Mouse (Mus musculus) myocyte (in vitro differentiated cells): ENCODE measurements at regions not wholly inside any gene's neighbourhood (a gene's known extent, or its start where the extent isn't known, plus 50 kb on each side); places are given as distances from the start of the nearest gene placed in this dataset.

ENCODE experiments used
- E2F4 ChIP-seq: IDR thresholded peaks from one replicate; pipeline ENCODE4 v1.6.1; 2011; ENCODE audit warnings: mild to moderate bottlenecking, control low read depth, moderate library complexity; ENCODE audit not compliant: insufficient read depth
- MAX ChIP-seq: IDR thresholded peaks from one replicate; pipeline ENCODE4 v1.6.1; 2011; ENCODE audit warnings: low read depth, mild to moderate bottlenecking, control low read depth
- POLR2A ChIP-seq: IDR thresholded peaks from one replicate; pipeline ENCODE4 v1.6.1; 2011; ENCODE audit warnings: low read depth, mild to moderate bottlenecking, control low read depth, moderate library complexity; ENCODE audit not compliant: insufficient read length
- POLR2AphosphoS2 ChIP-seq: IDR thresholded peaks from one replicate; pipeline ENCODE4 v1.6.1; 2011; ENCODE audit warnings: low read depth, control low read depth; ENCODE audit not compliant: insufficient read length
- TCF12 ChIP-seq: IDR thresholded peaks from one replicate; pipeline ENCODE4 v1.6.1; 2011; ENCODE audit warnings: mild to moderate bottlenecking, control low read depth; ENCODE audit not compliant: poor library complexity, insufficient read depth, severe bottlenecking
- TCF3 ChIP-seq: IDR thresholded peaks from one replicate; pipeline ENCODE4 v1.6.1; 2011; ENCODE audit warnings: low read depth, control low read depth; ENCODE audit not compliant: insufficient read length
- USF1 ChIP-seq: IDR thresholded peaks from one replicate; pipeline ENCODE4 v1.6.1; 2011; ENCODE audit warnings: low read depth, mild to moderate bottlenecking, control low read depth, moderate library complexity

DNA sequence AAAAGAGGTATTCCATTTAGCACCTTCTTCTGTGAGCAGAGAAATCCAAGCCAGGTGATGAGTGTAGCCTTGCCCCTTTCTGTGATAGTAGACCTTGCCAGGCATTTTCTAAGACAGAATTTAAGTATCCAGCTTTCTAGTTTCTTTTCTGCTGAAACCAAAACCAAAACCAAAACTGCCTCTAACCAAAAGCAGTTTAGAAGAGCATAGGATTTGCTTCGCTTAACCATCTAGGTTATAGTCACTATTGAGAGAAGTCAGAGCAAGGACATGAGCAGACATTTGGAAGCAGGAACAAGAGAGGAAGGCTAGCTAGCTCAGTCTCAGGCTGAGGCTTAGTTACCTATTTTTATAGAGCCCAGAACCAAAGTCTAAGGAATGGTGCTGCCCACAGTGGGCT, 354.8 kb upstream of the Prickle1 start:
- TF ChIP-seq POLR2A (no peak), TCF12 (no peak), MAX (no peak), USF1 (no peak), POLR2AphosphoS2 (no peak), TCF3 (no peak), E2F4 (no peak)
